Mouse (Mus musculus) ZHBTc4 (cell line): ENCODE data around the gene Flywch2.
"Not testable (repeated sequence)": the region's sequence is repeated elsewhere in the genome, so short reads cannot be mapped to it uniquely, and the experiment has no call there.

Experiments
- DNase-seq: peaks from one replicate; pipeline ENCODE4 v3.0.0-alpha.2; 2011; ENCODE audit warnings: low read depth, low spot score

Flywch2 gene

DNA sequence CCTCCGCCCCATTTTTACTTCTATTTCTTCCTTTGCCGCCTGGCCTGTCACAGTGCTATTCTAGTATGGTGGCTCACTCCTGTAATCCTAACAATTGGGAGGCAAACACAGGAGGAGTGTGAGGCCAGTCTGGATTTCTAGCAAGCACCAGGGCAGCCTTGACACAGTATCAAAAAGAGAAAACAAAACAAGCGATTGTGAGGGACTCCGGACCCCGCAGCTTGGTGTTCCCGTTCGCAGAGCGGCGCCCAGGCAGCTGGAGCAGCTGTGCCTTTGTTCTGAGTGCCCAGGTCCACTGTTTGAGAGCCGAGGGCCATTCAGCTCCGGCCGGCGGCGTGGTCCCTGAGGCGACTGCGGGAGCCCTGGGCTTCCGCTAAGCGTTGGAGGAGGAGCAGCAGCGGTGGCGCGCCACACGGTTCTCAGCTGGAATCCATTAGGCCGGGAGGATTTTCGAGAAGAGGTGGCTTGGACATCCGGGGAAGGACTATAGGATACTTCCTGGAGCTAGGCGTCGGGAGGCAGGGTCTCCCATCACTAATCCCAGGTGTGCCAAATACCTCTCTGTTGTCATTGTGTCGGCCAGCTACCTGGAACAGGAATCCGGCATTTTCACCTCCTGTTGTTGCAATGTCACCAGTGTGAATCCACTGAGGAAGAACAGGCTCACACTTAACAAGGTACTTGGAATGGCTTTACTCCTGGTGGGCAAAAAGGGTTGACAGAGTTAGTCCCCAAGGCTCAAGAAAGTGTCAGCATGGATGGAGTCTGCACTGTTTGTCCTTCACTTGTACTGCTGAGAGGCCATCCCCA is 4.6 kb upstream of the Flywch2 start, which contains the start of gene Srrm2:
TSS of gene Srrm2 (plus strand) at position 264 of the 810 bp plus-strand sequence.
- DNase-seq = no peak

DNA sequence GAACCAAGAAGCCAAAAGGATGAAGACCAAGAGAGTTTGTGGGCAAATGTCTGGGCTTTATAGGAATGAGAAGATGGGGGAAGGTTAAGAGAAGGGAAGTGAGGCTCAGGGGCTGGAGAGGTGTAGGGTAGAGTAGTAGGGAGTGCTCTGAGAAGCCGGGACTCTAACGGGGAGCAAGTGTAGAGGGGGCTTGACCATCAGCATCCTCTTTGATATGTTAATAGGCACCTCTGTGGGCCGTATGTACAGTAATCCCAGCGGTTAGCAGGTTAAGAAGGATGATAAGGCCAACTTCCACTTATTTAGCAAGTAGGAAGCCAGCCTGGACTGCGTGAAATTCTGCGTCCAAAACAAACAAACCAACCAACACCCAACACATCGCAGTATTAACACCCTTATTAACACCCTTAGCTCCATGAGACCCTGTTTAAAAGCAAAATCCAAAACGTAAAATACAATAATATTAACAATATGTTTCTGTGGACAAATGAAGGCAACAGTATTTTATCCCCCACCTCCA is 3.9 kb upstream of the Flywch2 start:
- DNase-seq = peak; percentile 82

DNA sequence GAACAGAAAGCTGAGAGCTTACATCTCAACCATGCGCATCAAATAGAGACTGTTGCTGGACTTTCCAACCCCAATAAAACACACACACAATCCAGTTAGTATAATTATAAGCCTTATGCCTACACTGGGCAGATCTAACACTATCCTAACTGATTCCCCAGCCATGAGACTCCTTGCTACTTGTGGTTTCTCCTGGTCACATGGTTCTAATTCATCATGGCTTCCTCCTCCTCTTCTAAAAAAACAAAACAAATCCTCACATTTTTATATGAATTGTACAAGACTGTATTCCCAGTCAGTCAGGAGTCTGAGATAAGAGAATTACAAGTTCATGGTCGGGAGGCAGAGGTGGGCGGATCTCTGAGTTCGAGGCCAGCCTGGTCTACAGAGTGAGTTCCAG is 3.1 kb upstream of the Flywch2 start:
- DNase-seq = no peak

DNA sequence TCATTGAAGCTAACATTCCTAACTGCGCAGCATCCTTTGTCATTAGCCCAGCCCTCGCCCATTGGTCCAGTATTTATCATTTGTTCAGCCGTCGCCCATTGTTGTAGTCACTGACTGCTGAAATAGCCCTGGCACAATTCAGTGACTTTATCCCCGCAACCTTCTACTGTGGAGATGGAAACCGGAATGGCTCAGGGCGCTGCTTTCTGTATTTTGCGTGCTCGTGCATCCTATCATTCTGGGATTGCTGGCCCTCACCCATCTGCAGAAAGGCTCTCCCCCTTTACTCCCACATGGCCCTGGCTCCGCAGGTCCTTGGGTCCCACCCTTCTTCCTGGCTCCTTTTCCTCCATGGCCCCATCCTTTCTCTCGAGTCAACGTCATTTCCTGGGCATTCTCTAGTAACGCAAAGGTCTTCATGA is 640 bp upstream of the Flywch2 start:
- DNase-seq = no peak

DNA sequence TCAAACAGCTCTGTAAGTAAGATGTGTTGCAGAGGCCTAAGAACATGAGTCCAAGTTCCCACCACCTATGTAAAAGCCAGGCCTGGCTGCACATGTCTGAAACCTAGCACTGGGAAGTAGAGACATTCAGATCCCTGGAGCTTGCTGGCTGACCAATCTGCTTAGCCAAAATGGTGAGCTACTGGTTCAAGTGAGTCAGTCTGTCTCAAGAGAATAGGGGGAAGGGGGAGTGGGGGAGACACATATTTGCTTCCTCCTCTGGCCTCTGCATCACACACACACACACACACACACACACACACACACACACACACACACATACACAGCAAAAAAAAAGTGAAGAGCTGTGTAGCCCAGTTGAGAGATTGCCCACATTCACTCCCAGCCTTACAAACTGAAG is 2.5 kb downstream of the Flywch2 start:
- DNase-seq = no peak

DNA sequence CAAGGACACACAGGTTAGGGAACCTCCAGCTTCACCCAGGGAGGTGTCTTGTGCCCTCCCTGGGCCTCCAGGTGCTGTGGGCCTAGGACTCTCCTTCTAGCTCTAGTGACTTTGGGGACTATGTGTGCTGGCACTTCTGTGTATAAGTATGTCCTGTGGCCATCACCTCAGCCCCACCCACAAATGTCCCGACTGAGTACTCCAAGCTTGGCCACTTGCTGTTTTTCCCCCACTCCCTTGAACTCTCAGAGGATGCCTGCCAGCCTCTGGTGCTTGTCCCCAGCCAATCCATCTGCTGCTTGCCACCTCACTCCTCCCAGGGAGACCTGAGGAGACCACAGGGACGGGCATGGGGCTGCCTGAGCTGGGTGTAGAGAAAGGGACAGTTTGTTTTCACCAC is 7.4 kb downstream of the Flywch2 start:
- no peak for DNase-seq

DNA sequence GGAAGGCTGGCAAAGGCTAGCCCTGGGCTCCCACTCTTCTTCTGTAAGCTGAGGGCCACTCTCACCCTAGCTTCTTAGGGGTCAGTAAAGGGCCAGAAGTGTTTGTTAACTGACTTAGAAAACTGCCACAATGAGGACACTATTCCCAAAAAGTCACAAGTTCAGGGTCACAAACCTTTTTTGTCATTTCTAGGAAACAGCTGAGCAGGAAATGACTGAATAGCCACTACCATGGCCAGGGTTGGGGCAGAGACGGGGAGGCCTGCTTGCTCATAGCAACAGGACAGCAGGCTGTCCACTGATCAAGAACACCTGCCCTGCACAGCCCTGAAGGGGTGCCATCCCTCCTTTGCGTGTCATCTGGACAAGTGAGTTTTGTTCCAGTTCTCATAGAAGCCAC is 8.7 kb downstream of the Flywch2 start:
- DNase-seq = no peak

DNA sequence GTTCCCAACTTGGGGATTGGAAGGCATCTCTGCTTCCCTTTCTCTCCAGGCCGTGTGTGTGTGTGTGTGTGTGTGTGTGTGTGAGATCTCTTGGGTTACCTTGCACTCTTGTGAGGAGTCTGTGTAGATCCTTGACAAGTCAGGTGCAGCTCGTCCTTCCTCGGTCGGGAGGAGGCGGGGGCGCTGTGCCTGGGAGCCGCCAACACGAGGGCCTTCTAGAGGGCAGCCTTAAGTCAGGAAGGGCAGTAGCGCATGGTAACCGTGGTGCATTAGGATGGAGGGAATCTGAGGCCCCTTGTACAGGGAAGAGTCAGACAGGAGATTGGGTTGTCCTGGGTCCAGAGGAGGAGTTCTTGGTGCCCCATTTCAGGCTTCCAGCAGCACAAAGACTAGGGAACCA is 9.7 kb downstream of the Flywch2 start:
- DNase-seq = no peak

DNA sequence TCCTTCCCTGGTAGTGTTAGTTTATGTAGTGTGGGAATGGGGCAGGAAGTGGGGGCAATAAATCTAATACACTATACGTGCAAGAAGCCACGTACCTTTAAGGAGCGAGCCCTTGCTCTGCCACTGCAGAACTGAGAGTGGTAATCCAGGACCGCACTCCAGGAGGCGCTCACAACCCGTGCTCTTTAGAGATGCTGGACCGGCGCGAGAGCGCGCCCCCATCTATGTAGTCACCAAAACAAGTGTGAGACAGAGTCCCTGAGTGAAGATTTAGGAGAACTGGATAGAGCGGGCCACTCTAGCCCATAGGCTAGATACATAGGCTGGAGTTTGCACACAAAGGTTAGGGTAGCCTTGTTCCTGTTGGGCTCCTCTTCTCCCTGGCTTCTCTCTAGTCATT is 11.8 kb downstream of the Flywch2 start:
- peak; percentile 88 for DNase-seq

DNA sequence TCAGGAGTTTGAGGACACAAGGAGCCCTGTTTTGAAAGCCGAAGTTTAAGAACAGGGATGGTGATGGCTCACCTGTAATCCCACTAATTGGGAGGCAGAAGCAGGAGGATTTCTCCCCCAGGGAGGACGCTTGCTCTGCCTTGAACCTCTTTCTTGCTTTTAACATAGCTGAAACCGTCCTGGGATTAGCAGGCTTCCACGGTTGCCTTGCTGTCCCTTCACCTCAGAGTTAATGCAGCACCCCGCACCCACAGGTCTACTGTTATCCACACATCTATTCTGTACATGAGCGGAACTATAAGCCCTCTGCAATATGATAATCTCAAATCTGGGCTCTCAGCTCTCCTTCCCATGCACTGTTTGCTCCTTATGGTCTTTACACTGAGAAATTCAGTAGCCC is 12.2 kb downstream of the Flywch2 start:
- no peak for DNase-seq

DNA sequence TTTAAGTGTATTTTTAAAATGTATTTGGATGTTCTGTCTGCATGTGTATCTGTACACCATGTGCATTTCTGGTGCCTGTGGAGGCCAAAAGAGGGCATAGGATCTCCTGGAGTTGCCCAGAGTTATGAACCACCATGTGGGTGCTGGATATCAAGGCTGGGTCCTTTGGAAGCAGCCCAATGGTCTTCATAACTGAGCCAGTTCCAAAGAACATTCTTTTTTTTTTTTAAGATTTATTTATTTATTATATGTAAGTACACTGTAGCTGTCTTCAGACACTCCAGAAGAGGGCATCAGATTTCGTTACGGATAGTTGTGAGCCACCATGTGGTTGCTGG is 13.7 kb downstream of the Flywch2 start:
- DNase-seq = not testable (repeated sequence)

DNA sequence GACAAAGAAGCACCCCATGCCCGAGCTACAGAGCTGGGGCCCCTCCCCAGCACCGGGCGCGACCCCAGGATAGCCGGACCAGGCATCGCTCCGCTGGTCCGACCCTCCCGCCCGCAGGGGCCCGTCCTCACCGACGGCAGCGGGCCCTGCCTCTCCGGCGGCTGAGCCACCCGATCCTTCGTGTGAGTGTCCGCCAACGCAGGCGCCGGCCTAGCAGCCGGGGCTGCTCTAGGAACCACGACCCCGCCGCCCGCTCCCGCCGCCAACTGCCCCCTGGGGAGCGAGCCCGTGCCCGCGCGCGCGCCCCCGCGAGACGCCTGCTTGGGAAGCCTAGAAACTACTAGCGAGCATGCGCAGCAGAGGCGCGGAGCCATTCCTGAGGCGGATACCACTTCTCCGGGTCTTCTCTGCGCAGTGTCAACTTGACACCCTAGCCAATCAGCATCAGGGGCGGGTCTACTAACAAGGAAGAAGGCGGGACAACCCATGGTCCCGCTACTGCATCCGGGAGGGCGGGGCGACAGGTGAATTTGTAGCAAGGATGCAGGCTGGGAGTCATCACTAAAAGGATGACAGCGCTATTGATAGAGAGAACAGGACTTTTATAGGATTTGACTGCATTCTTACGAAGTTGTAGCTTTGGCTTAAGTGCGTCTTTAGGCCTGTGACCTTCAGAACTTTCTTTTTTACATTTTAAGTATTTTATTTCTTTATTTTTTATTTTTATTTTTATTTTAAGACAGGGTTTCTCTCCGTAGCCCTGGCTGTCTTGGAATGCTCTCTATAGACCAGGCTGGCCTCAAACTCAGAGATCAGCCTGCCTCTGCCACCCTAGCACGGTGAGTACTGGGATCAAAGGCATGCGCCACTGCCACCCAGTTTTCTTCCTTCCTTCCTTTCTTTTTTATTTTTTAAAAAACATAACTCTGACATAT is 14.3 kb downstream of the Flywch2 start, which contains the start of gene Flywch1:
TSS of gene Flywch1 (minus strand) at position 319 of the 935 bp plus-strand sequence.
- peak; percentile 99 for DNase-seq

DNA sequence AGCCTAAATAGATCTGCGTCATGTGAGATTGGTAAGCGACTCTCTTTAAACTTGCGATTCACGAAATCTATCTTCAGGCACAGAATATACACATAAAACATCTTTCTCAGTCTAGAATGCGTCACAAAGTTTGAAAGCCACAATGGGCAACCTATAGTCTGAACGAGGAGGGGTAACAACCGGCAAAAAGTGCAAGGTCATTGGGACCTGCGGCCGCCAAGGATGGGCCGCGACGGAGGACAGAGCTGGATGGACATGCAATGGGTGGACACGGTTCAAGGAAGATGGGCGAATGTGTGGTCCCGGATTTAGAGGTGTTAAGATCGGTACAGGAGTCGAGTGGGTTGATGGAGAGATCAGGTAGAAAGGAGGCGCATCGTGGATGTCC is 15.0 kb downstream of the Flywch2 start:
- no peak for DNase-seq

DNA sequence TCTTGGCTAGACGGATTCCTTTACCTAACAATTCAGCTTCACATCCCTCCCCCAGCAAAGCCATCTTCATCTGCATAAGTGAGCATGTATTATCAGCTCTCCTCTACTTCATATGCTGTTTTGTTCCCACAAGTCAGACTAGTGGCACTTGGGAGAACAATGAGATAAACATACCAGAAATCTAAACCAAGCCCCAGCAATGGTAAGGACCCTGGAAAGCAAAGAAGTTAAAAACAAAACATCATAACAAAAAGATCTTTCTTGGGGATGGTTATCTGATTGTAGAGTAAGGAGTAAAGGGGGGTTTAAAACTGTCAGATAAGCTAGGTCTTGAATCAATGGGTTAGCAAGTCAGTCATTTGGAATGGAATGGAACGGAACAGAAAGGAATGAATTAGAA is 15.4 kb downstream of the Flywch2 start:
- DNase-seq = no peak

DNA sequence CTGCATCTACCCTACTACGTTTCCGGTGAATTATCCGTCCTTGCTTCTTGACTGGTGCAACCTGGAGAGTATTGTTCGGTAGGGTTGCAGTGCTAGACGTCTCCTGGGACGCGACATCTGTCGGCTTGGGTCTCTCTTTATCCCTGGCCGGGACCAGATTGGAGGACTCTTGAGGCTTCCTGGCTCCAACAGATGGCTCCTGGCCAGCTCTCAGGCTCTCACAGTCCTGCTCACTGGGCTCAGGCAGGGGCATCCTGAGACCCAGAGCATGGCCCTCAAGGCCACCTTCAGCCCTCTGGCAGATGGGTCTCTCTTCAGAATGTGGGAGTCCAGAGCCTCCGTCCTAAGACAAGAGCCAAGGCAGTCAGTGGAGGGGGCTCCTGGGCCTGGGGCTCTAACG is 22.9 kb downstream of the Flywch2 start:
- no peak for DNase-seq

DNA sequence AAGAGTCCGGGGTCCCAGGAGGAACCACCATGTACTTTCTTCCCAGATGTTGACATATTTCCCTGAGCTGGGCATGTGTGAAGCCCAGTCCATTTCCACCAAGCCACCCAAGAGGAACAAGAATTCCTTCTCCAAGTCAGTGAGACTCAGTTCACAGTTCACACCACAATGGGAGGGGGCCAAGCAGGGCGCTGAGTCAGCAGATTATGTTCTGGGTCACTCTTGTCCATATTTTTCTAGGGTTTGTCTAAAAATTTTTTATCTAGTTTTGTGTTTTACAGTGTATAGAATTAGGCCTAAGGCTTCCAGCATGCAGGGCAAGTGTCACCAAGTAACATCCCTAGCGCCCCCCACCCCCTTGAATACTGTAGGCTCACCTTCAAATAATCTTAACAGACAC is 24.7 kb downstream of the Flywch2 start:
- DNase-seq = no peak

DNA sequence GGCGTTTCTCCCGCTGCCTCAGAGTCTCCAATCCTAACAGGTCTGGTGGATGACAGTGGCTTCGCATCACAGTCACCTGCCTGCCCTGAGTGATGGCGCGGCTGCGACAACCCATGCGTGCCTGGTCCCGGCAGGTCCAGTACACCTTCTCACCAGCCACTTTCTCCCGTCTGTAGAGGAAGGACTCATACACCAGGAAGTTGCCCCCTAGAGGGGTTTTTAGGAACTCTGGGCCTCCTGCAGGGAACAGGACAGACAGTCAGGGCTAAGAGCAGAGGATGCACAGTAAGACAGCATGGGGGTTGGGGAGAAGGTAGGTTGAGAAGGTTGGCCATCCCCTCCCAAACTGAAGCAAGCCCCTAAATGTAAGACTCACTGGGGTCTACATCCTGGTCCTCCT is 25.6 kb downstream of the Flywch2 start:
- DNase-seq = peak; percentile 62

DNA sequence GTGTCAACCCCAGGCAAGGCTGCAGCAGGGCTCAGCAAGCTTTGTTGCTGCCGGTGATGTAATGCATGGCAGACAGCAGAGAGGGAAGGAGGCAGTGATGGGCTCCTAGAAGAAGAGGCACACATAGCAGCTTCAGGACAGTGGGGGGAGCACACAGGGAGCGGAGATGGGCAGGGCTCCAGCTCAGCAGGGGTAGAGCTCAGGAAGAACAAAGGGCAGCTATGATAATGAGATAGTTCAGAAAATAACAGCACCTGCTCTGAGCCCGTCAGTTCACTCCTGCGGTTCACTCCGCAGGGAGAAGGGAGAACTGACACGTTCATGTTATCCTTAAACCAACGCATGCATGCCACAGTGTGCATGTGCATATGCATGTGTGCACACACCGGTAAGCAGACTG is 27.1 kb downstream of the Flywch2 start:
- peak; percentile 81 for DNase-seq

DNA sequence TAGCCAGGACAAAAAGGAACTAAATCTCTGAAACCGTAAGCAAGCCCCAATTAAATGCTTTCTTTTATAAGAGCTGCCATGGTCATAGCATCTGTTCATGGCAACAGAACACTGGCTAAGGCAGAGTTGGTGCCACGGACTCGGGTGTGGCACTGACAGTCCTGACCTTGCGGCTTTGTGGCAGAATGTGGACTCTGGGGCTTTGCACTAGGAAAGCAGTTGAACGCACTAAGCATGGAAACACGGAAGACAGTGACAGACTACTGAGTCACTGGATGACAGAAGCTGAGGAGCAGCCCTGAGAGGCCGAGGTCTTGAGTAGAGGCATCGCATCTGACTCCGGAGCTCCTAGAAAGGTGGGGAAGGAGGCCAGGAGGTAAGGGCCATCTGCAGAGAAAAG is 28.3 kb downstream of the Flywch2 start:
- DNase-seq = no peak

DNA sequence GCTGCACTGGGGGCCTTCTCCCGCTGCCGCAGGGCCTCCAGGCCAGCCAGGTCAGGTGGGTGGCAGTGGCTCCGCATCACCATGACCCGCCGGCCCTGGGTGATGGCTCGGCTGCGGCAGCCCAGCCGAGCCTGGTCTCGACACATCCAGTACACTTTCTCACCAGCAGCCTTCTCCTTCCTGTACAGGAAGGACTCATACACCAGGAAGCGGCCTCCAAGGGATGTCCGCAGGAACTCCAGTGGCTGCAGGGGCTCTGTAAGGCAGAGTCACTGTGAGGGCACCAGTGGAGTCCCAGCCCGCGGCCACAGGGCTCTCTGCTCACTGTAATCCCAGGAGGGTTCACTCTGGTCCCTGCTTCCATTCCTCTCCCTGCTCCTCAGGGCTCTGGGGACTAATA is 30.2 kb downstream of the Flywch2 start:
- DNase-seq = no peak

DNA sequence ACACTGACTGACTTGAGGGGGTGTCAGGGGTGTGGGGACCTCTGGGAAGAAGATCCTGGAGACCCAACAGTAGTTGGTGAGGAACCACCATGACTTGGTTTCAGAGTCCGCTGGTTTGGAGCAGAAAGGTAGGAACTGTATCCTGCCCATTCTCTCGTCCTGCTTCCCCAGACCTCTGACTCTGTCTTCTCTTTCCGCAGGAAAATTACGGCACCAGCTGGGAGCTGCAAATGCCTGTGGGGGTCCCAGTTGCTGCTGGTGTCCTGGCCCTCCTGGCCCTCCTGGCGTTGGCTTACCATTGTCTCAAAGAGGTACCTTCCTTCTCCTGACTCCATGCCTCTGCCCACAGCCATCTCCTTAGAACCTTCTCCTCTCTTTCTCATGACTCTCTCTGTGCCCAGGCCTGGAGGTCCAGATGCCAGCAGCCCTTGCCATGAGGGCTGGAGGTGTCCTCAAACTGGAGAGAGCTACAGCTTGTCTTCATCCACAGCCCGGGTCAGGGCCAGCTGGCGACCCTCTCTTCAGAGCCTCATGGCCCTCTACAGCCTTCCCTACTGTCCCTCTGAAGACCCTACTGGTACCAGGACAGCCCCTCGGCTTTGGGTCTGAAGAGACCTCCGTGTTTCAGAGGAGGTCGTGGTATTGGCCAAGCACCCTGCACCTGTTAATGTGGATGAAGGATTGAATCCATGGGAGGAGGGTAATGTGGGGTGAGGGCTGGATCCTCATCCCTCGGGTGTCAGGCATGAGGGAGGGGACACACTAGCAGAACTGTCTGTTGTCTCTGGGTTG is 36.3 kb downstream of the Flywch2 start:
- no peak for DNase-seq
